Mouse (Mus musculus): ENCODE results near the gene Gm572. TPM values are rescaled to one million over a fixed set of nuclear protein-coding genes. Genes with fewer than 3 reads are reported as not detected.

Gm572 gene
- not detected in 2 replicates for polyA plus RNA-seq (2014; fragmentation: Nextera tagmentation; extraction: Ambion mirVana)

- H3K4me2 ChIP-seq (ENCODE audit: low read length) = peak within 1 kb of the TSS; percentile 38
- H3K36me3 ChIP-seq (ENCODE audit: control insufficient read depth, insufficient read depth, low read length) = no peaks in the 10 kb centered on the region
- no peaks in the 10 kb centered on the region for H3K9me3 ChIP-seq (ENCODE audit: control insufficient read depth, low read length)
- no peak for ATAC-seq (ENCODE audit: low FRiP score, low TSS enrichment)
- DNase-seq = no peak
- H3K27ac ChIP-seq (replicated peaks; ENCODE audit: low read depth, low read length) = no peak within 1 kb of the TSS
- H3K4me3 ChIP-seq (replicated peaks; ENCODE audit: low read depth, low read length) = no peak within 1 kb of the TSS
- H3K9ac ChIP-seq (replicated peaks; ENCODE audit: low read length) = no peak within 1 kb of the TSS
- WGBS = 69% methylated on average over 15 of the region's 15 CpGs
- H3K27me3 ChIP-seq (ENCODE audit: control insufficient read depth, insufficient read depth, low read length) = no peaks in the 10 kb centered on the region
- H3K4me1 ChIP-seq (ENCODE audit: control insufficient read depth, insufficient read depth, low read length) = no peaks in the 10 kb centered on the region
These were observed at the start of gene Gm572 for GRCm38 (mm10) chr4:148643291-148644156. TSS of gene Gm572 (plus strand) at chr4:148643317.

DNA sequence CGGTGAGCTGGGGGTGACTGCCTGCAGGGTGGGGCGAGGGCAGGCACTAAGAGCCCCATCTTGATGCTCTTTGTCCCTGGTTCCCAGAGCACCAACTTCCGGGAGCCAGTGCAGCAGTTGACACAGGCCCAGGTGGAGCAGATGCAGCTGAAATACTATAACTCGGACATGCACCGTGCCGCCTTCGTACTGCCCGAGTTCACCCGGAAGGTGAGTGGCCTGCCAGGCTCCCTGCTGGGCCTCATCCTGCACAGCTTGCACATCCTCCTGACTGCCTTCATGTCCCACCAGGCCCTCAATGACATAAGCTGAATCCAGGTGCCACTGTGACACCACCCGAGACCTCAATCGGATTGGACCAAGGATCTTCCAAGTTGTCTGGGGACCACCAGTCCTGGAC is 49.1 kb upstream of the Gm572 start:
- H3K27me3 ChIP-seq (ENCODE audit: control insufficient read depth, insufficient read depth, low read length) = no peaks in the 10 kb centered on the region
- H3K9ac ChIP-seq (replicated peaks; ENCODE audit: low read length) = no peak overlapping the region
- H3K27ac ChIP-seq (replicated peaks; ENCODE audit: low read depth, low read length) = no peak overlapping the region
- no peaks in the 10 kb centered on the region for H3K9me3 ChIP-seq (ENCODE audit: control insufficient read depth, low read length)
- 96% methylated on average over 11 of the region's 11 CpGs for WGBS
- no peak overlapping the region for H3K4me2 ChIP-seq (ENCODE audit: low read length)
- H3K4me3 ChIP-seq (replicated peaks; ENCODE audit: low read depth, low read length) = no peak overlapping the region
- H3K4me1 ChIP-seq (ENCODE audit: control insufficient read depth, insufficient read depth, low read length) = peaks cover 7% of the 10 kb centered on the region; the same call in 1 of the 2 replicates
- ATAC-seq (ENCODE audit: low FRiP score, low TSS enrichment) (no peak), DNase-seq (no peak)
- H3K36me3 ChIP-seq (ENCODE audit: control insufficient read depth, insufficient read depth, low read length) = peaks cover 46% of the 10 kb centered on the region

DNA sequence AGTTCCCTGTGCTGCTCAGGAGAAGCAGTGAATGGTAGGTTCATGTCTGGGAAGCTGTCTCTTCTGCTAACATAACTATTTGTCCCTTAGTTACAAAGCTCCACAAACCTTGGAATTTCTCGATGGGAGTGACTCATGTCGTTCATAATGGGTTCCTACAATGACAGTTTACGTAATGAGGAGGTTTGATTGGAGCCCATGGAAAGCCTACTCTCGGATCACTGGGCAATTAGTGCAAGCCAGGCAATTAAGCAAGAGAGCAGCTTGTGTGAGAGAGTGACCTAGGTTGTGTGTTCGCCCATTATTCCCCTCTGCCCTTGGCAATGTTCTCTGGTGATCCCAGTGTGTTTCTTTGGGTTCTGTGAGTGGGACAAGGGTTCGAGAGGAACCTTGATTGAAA is 47.2 kb upstream of the Gm572 start:
- WGBS = 88% methylated on average over 6 of the region's 6 CpGs
- no peaks in the 10 kb centered on the region for H3K9me3 ChIP-seq (ENCODE audit: control insufficient read depth, low read length)
- no peak overlapping the region for H3K9ac ChIP-seq (replicated peaks; ENCODE audit: low read length)
- no peak overlapping the region for H3K27ac ChIP-seq (replicated peaks; ENCODE audit: low read depth, low read length)
- H3K4me1 ChIP-seq (ENCODE audit: control insufficient read depth, insufficient read depth, low read length) = peaks cover 7% of the 10 kb centered on the region; the same call in 1 of the 2 replicates
- no peak for ATAC-seq (ENCODE audit: low FRiP score, low TSS enrichment)
- DNase-seq = no peak
- no peak overlapping the region for H3K4me3 ChIP-seq (replicated peaks; ENCODE audit: low read depth, low read length)
- H3K27me3 ChIP-seq (ENCODE audit: control insufficient read depth, insufficient read depth, low read length) = no peaks in the 10 kb centered on the region
- H3K36me3 ChIP-seq (ENCODE audit: control insufficient read depth, insufficient read depth, low read length) = peaks cover 46% of the 10 kb centered on the region
- no peak overlapping the region for H3K4me2 ChIP-seq (ENCODE audit: low read length)

DNA sequence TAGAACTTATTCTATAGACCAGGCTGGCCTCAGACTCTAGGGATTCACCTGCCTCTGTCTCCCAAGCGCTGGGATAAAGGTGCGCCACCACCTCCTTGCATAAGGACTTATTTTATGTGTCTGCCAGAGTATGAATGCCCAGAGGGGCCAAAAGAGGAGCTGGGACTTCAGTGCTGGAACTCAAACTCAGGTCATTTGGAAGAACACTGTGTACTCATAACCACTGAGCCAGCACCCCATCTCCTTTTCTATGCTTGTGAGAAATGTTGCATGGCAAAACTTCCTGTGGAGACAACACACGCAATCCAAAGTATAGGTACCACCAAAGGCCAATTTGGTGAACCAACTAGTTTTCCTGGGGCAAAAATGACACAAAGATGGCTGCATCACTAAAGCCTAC is 46.4 kb upstream of the Gm572 start:
- Histone ChIP-seq H3K4me1 (ENCODE audit: control insufficient read depth, insufficient read depth, low read length) (peaks cover 7% of the 10 kb centered on the region; the same call in 1 of the 2 replicates), H3K4me2 (ENCODE audit: low read length) (no peak overlapping the region), H3K9ac (replicated peaks; ENCODE audit: low read length) (no peak overlapping the region), H3K27ac (replicated peaks; ENCODE audit: low read depth, low read length) (no peak overlapping the region), H3K36me3 (ENCODE audit: control insufficient read depth, insufficient read depth, low read length) (peaks cover 46% of the 10 kb centered on the region), H3K27me3 (ENCODE audit: control insufficient read depth, insufficient read depth, low read length) (no peaks in the 10 kb centered on the region), H3K9me3 (ENCODE audit: control insufficient read depth, low read length) (no peaks in the 10 kb centered on the region), H3K4me3 (replicated peaks; ENCODE audit: low read depth, low read length) (no peak overlapping the region)
- no peak for ATAC-seq (ENCODE audit: low FRiP score, low TSS enrichment)
- 96% methylated on average over 3 of the region's 3 CpGs for whole genome bisulfite sequencing
- no peak for DNase-seq

GRCm38 (mm10) chr4:148598826-148599225 is 44.3 kb upstream of the Gm572 start:
- no peak for ATAC-seq (ENCODE audit: low FRiP score, low TSS enrichment)
- Histone ChIP-seq H3K9ac (replicated peaks; ENCODE audit: low read length) (no peak overlapping the region), H3K27ac (replicated peaks; ENCODE audit: low read depth, low read length) (no peak overlapping the region), H3K4me2 (ENCODE audit: low read length) (no peak overlapping the region), H3K4me3 (replicated peaks; ENCODE audit: low read depth, low read length) (no peak overlapping the region), H3K27me3 (ENCODE audit: control insufficient read depth, insufficient read depth, low read length) (no peaks in the 10 kb centered on the region), H3K4me1 (ENCODE audit: control insufficient read depth, insufficient read depth, low read length) (no peaks in the 10 kb centered on the region), H3K9me3 (ENCODE audit: control insufficient read depth, low read length) (no peaks in the 10 kb centered on the region), H3K36me3 (ENCODE audit: control insufficient read depth, insufficient read depth, low read length) (peaks cover 40% of the 10 kb centered on the region)
- no peak for DNase-seq
- WGBS = 93% methylated on average over 12 of the region's 12 CpGs

DNA sequence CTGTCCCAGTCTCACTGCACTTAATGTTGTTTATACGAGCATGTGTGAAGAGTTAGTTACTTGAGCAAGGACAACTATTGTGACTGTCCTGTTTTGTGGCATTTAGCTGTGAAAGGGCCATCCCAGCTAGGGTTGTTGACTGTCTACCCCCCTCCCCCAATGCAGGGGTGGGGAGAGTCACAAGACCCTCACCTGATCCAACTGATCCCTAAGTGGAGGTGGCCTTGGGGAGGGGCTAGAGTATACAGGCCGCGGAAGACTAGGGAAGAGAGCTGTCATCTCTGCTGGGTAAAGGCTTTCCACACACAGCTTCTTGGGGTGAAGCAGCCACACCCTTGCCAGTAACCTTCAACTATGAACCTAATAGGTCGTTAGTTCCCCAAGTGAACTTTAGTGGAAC is 42.8 kb upstream of the Gm572 start:
- peaks cover 25% of the 10 kb centered on the region for H3K36me3 ChIP-seq (ENCODE audit: control insufficient read depth, insufficient read depth, low read length)
- H3K4me3 ChIP-seq (replicated peaks; ENCODE audit: low read depth, low read length) = no peak overlapping the region
- no peaks in the 10 kb centered on the region for H3K9me3 ChIP-seq (ENCODE audit: control insufficient read depth, low read length)
- no peak overlapping the region for H3K9ac ChIP-seq (replicated peaks; ENCODE audit: low read length)
- ATAC-seq (ENCODE audit: low FRiP score, low TSS enrichment) = no peak
- no peak for DNase-seq
- no peaks in the 10 kb centered on the region for H3K4me1 ChIP-seq (ENCODE audit: control insufficient read depth, insufficient read depth, low read length)
- H3K4me2 ChIP-seq (ENCODE audit: low read length) = no peak overlapping the region
- 88% methylated on average over 4 of the region's 4 CpGs for WGBS
- H3K27me3 ChIP-seq (ENCODE audit: control insufficient read depth, insufficient read depth, low read length) = no peaks in the 10 kb centered on the region
- no peak overlapping the region for H3K27ac ChIP-seq (replicated peaks; ENCODE audit: low read depth, low read length)

DNA sequence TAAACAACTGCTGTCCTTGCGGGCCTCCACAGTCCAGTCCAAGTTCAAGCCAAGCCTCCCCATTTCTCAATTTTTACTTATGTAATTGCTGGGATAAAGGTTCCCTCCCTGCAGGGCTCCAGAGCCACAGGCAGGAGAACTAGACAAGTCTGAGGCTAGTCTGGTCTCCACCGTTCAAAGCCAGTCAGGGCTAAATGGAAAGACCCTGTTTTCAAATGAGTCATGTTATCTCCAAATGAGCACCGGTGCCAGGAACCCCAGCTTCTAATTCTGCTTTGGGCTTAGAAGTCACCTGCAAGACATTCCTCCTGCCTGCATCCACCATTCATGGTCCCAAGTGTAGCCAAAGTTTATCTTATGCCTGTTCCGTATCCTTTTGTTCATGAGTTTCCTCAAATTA is 41.2 kb upstream of the Gm572 start:
- no peak for ATAC-seq (ENCODE audit: low FRiP score, low TSS enrichment)
- DNase-seq = no peak
- 88% methylated on average over 4 of the region's 4 CpGs for WGBS
- Histone ChIP-seq H3K9ac (replicated peaks; ENCODE audit: low read length) (no peak overlapping the region), H3K4me1 (ENCODE audit: control insufficient read depth, insufficient read depth, low read length) (no peaks in the 10 kb centered on the region), H3K36me3 (ENCODE audit: control insufficient read depth, insufficient read depth, low read length) (peaks cover 10% of the 10 kb centered on the region; the same call in 1 of the 2 replicates), H3K27ac (replicated peaks; ENCODE audit: low read depth, low read length) (no peak overlapping the region), H3K27me3 (ENCODE audit: control insufficient read depth, insufficient read depth, low read length) (no peaks in the 10 kb centered on the region), H3K4me3 (replicated peaks; ENCODE audit: low read depth, low read length) (no peak overlapping the region), H3K9me3 (ENCODE audit: control insufficient read depth, low read length) (no peaks in the 10 kb centered on the region), H3K4me2 (ENCODE audit: low read length) (no peak overlapping the region)

GRCm38 (mm10) chr4:148602357-148603120 is 40.6 kb upstream of the Gm572 start, which contains the start of gene Masp2:
TSS of gene Masp2 (plus strand) at chr4:148602554.
- no peaks in the 10 kb centered on the region for H3K27me3 ChIP-seq (ENCODE audit: control insufficient read depth, insufficient read depth, low read length)
- no peak within 1 kb of the TSS for H3K27ac ChIP-seq (replicated peaks; ENCODE audit: low read depth, low read length)
- no peak for DNase-seq
- H3K9ac ChIP-seq (replicated peaks; ENCODE audit: low read length) = no peak within 1 kb of the TSS
- no peak within 1 kb of the TSS for H3K4me3 ChIP-seq (replicated peaks; ENCODE audit: low read depth, low read length)
- 91% methylated on average over 14 of the region's 14 CpGs for WGBS
- ATAC-seq (ENCODE audit: low FRiP score, low TSS enrichment) = no peak
- no peak within 1 kb of the TSS for H3K4me2 ChIP-seq (ENCODE audit: low read length)
- peaks cover 8% of the 10 kb centered on the region; the same call in 1 of the 2 replicates for H3K36me3 ChIP-seq (ENCODE audit: control insufficient read depth, insufficient read depth, low read length)
- no peaks in the 10 kb centered on the region for H3K4me1 ChIP-seq (ENCODE audit: control insufficient read depth, insufficient read depth, low read length)
- H3K9me3 ChIP-seq (ENCODE audit: control insufficient read depth, low read length) = no peaks in the 10 kb centered on the region

Measured in midbrain, embryonic 14.5 days (tissue).